Mouse (Mus musculus) ES-Bruce4 (cell line): ENCODE data around the gene Rin3.

Source experiments
- CTCF ChIP-seq: IDR thresholded peaks from one replicate; pipeline ENCODE4 v1.8.1; 2011; ENCODE audit warnings: low read depth, low read length
- POLR2A ChIP-seq: IDR thresholded peaks from one replicate; pipeline ENCODE4 v1.8.1; 2011; ENCODE audit warnings: low read length; ENCODE audit not compliant: insufficient read depth

DNA sequence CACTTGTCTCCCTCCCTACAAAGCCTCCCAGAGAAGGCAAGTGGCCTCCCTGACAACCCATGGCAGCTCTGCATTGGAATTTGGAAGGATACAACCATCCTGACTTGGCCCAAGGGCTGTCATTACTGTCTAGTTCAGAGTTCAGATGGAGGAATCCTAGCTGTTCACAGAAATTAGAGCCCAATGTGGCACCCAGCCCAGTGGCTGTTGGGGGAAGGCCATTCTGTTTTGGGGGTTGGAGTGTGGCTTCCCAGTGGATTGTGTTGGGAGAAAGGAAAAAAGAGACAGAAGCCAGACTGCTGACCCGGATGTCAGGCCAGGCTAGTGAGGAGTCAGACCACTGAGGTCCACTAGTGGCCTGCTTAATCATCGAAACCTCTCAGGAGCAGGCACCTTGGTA, 40.5 kb downstream of the Rin3 start:
- TF ChIP-seq CTCF = no peak
- TF ChIP-seq POLR2A = no peak
